Mouse (Mus musculus) urinary bladder, postnatal 4 days (tissue): Measurements from ENCODE around the gene Grhl1.
"Not testable (repeated sequence)": the region's sequence is repeated elsewhere in the genome, so short reads cannot be mapped to it uniquely, and the experiment has no call there.

ENCODE experiments used
- DNase-seq, 2 experiments: peaks; one replicate each; pipeline ENCODE4 v3.0.0; 2021 to 2022; ENCODE audit warnings: low spot score in 2 of 2

The Grhl1 gene

DNA sequence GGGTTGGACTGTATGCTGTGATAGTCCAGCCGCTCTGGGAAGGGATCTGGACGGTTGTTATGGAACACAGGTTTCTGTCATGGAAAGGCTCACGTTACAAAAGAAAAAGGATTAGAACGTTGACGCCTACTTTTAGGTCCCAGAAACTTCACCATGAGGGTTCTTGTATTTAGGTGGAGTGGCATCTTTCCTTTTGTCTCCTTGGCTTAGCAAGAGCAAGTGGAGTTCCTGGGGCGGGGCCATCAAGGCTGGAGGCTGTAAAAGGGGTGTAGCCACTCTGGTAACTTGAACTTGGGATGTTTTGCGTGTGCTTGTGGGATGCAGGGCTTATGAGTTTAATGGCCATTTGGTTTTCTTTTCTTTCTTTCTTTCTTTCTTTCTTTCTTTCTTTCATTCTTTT, 18.3 kb downstream of the Grhl1 start:
- no peak for DNase-seq

DNA sequence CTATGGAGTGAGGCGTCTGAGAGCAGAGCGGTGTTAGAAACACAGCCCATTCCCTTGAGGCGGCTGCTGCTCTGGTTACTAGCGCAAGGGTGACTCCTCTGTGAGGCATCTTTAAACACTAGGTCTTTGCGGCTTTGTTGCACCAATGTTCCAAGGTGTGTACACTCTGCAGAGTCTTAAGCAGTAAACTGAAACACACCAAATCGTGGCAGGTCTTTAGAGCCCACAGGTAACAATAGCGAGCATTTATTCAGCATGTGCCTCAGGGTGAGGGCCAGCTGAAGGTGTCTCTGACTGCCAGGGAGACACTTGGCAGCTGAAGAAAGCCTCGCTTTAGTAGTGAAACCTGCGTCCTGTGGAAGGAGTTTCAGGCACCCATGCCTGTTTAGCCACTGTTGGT, 20.0 kb downstream of the Grhl1 start:
- DNase-seq = no peak

GRCm38 (mm10) chr12:24592956-24593672, 21.0 kb downstream of the Grhl1 start:
- DNase-seq = peak; percentile 58 to 71

GRCm38 (mm10) chr12:24597376-24597775, 25.3 kb downstream of the Grhl1 start:
- no peak for DNase-seq

DNA sequence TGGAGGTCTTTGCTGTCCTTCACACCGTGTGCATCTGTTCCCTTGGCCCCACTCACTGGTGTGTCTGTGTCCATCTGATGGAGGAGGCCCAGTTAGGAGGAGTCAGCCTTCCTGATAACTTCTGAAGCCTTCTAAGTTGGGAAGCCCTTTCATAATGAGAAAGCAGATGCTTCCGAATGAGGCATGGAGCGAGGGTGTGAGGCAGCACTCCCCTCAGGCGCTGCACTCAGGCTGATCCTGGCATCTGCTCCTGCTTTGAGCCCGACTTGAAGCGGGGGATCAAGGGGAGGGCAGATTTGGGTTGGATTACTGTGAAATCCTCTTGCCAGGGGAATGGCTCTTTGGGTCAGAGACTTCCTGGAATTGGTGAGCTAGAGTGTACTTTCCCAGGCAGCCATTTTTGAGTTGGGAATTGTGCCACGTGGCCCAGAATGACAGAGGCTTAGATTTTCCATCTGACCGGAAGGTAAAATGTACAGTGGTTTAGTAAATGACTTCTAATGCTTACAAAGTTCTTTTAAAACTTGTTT, 27.3 kb downstream of the Grhl1 start:
- no peak for DNase-seq

GRCm38 (mm10) chr12:24600074-24600473, 28.0 kb downstream of the Grhl1 start:
- DNase-seq = no peak

- DNase-seq = peak in 1 of 2 experiments; percentile 62
These were observed 28.7 kb downstream of the Grhl1 start for GRCm38 (mm10) chr12:24600806-24601205.

- DNase-seq = peak; percentile 38 to 76
These were observed 31.2 kb downstream of the Grhl1 start for GRCm38 (mm10) chr12:24603266-24603665.

- no peak for DNase-seq
These were observed 34.1 kb downstream of the Grhl1 start for GRCm38 (mm10) chr12:24606166-24606565.

- DNase-seq = no peak
These were observed 40.5 kb downstream of the Grhl1 start for GRCm38 (mm10) chr12:24612591-24612990.

DNA sequence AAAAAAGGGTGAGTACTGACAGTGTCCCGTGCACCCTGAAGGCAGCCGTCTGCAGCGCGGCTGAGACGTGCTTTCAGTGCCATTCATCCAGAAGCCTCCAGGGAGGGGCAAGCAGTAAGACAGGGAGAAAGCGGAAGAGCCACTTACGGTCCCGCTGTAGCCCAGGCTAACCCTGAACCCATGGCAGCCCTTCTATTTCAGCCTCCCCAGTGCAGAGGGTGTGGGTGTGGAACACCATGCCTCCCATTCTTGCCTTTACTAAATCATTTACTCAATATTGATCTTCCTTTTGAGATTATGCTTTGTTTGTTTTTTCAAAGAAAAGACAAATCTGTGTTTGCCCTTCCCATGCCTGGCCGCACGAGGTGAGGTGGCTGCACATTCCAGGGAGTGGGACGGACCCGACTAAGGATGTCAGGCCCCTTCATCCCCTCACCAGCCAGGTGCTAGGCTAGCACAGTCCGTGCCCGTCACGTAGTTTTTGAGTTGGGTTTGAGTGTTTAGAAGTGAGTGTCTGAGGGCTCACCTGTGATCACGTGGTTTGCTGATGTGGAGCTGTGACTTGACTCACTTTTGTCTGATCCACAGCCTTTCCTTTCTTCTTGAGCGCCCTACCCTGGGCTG, 42.5 kb downstream of the Grhl1 start:
- DNase-seq = no peak

DNA sequence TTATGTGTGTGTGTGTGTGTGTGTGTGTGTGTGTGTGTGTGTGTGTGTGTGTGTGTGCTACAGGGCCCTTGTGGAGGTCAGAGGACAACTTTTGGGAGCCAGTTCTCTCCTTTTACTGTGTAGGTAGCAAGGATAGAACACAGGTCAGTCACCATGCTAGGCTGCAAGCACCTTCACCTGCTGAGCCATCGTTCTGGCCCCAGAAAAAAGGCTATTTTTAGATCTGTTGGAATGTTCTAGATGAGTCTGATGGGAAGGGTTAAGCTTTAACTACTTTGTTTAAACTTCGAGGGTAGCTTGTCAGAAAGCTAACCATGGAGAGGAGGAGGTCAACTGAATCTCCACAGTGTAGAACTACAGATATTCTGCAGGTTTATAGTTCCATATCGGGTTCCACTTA, 43.1 kb downstream of the Grhl1 start:
- no peak for DNase-seq

- no peak for DNase-seq
These were observed 47.4 kb downstream of the Grhl1 start for GRCm38 (mm10) chr12:24619436-24619835.

DNA sequence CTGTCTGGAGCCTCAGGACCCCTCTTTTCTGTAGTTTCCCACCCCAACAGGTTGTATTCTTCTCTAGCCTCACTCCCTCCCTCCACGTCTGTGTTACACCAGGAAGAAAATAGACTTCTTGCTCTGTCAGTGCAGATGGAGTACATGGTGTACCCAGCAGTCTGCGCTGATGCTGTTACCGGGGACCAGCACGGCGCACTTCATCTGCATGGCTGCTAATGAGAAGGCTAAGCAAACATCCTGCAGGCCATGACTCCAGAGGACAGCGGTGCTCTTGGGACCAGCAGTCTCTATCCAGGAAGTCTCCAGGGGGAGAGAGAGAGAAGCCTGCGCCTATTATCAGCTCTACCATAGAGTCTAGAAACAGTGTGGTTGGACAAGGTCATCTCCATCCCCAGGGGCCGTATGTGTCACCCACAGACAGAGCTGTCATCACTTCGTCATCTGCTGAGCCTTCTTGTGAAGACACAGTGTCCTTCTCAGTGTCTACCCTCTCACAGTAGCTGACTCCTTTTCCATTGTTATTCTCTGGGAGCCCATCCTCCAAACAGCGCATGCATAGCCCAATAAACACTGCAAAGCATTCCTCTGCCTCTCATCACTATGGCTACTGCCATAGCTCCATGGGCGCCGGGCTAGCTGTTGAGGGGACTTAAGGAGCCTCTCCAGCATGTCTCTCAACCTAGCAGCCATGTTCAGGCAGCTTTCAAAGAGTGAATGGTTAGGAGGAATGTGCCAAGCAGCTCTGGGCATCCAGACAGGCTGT, 51.6 kb downstream of the Grhl1 start:
- DNase-seq = no peak

DNA sequence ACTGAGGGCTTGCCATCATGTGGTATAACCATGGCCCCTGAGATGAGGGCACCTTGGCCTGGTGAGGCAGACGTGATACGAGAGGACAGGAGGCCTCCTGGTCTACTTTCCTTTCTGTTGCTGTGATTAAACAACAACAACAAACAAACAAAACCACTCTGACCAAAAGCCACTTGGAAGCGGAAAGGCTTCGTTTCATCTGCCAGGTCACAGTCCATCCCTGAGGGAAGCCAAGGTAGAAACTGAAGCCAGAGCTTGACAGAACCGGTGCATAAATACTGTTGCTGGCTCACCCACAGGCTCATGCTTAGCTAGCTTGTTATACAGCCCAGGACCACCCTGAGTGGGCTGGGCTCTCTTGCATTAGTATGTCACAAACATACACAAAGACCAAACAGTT, 54.3 kb downstream of the Grhl1 start:
- DNase-seq = no peak

DNA sequence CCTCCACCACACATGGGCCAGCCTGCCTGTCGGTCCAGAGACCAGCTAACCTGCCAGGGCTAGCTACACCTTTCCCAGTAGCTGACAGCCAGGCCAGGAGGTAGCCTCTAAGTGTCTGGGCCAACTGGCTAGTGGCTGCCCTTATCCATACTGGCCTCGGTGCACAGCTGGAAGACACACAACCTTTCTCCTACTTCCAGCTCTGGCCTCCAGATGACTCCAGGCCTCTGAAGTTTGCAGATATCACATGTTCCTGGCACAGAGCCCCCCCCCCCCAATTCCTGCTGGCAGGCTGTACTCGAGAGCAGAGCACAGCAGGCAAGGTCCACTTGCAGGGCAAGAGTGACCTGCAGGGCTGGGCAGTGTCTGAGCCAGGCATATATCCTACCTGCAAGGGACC, 55.1 kb downstream of the Grhl1 start:
- DNase-seq = no peak

DNA sequence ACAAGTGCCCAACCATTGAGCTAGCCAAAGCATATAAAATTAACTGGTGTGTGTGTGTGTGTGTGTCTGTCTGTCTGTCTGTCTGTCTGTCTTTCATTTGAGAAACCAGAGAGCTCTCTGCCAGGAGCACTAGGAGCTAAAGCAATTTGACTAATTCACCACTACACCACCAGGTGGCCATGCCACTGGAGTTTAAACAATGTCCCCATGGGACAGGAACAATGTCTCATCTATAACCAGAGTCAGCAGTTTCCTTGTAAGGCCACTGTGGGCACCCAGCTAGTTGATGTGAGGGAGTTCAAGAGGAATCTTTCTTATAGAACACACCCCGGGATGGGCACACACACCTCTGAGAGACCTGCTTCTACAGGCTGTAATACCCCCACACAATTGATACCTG, 58.1 kb downstream of the Grhl1 start:
- DNase-seq = no peak

DNA sequence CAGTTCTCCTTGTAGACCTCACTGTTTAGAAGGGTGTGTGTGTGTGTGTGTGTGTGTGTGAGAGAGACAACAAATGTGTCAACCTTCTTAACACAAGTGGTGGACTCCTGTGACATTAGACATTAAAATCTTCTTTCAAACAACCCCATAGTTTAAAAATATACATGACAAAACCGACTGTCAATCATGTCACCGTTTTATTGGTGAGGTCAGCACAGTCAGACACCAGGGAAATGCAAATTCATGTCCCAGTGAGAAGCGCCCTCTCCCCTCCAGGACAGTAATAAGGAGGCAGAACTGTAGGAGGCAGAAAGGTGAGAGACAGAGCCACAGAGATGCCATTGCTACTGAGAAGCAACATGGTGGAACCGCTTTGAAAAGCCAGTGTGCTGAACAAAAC, 60.3 kb downstream of the Grhl1 start:
- DNase-seq = no peak

DNA sequence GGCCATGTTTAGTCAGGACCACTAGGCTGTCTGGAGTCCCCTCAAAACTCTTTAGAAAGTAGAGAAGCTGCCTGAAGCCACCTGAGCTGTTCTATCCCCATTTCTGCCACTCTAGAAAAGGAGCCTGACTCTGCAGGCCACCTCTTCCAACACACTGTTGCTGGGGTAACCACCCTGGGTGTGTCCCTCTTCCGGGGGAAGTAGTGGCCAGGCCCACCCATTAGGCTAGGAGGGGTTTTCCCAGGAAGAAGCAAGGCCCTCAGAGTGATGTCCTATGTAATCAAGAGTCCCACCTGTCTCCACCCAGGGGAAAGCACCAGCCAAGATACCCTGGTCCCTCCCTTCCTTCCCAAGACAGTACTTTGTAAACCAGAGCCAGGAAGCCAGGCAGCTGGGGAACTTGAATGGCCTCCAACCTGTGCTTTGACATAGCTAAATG, 61.7 kb downstream of the Grhl1 start:
- no peak for DNase-seq

DNA sequence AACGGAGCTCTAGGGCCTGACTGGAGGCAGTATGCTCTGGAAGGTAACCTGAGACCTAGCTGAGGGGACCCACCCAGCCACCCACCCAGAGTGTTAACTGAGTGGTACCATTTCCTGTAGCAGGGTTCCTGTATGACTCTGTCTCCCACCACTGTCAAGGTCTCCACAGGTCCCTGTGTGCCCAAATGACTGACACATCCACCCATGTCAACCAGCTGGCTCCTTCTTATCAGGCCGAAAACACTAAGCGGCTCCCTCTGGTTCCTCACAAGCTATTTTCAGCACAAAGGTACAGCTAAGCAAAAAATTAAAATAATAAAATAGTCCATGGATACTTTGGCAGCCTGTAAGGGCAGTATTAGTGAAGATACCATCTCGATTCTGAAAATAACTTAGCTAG, 62.1 kb downstream of the Grhl1 start:
- DNase-seq = no peak

DNA sequence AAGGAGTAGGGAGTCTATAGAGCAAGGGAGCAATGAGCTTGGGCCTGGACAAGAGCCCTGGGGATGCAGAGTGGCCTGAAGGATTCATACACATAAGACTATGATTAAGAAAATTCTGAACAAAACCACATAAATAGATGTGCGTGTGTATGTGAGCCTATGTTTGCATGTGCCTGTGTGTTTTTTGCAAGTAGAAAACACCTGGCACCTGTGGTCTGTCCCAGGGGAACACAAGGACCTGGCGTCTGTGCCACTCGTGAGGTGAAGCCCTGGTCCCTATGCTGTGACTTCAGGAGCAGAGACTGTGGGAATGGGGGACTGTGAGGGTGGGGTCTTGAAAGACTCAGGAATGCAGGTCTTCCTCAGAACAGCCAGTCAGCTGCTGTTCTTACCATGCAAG, 62.6 kb downstream of the Grhl1 start:
- DNase-seq = no peak

- DNase-seq = not testable (repeated sequence)
These were observed 66.7 kb downstream of the Grhl1 start for GRCm38 (mm10) chr12:24638787-24639186.

GRCm38 (mm10) chr12:24642370-24642802, 70.3 kb downstream of the Grhl1 start:
- DNase-seq = peak; percentile 47 to 70
